In the genomic region with DNA sequence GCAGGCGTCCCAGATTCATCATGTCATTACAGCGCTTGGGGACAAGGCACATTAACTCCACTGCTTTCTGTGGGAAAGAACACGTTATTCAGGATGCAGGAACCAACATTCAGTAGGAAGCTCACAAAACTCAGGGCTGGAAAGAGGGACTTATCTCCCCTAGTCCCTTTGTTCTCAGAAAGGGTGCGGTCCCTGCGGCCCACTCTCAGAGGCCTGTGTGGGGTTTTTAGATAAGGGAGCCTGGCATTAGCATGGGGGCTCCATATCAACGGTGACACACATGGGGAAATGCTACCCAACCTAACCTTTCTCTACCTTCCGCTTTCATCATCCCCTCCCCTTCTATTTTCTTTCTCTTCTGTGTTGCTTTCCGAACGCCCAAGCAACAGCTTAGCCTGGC, we compare ENCODE assay signal across 14 mouse cellular contexts.
DNase-seq lines count a peak whose midpoint lies in the region; ATAC-seq lines count a peak whose summit lies in the region.
"Had no signal": no experiment of that assay in that cellular context is flagged by ENCODE, and none has a peak within 500 bp of the region (broad histone marks: within the 10 kb centered on the region; RNA-seq: fewer than 3 reads in every experiment).

No protein-coding gene starts in this region.

- no peaks in the 10 kb centered on the region for H3K9me3 ChIP-seq in hindbrain, embryonic 10.5 days
- H3K9me3 ChIP-seq in hindbrain, embryonic 14.5 days (ENCODE audit: control insufficient read depth, low read length) = no peaks in the 10 kb centered on the region
- H3K9me3 ChIP-seq in heart, embryonic 15.5 days (replicated peaks) = no peaks in the 10 kb centered on the region
- no peaks in the 10 kb centered on the region for H3K9me3 ChIP-seq in hindbrain, embryonic 16.5 days (ENCODE audit: control insufficient read depth, low read length)

- no peak for ATAC-seq in hindbrain, embryonic 14.5 days (ENCODE audit: low FRiP score)
- no peak for ATAC-seq in heart, embryonic 15.5 days (replicated peaks; ENCODE audit: insufficient number of reproducible peaks, insufficient read depth, low FRiP score, low read depth)
- peak; percentile 96 for ATAC-seq in megakaryocyte progenitor cell, adult 5-6 weeks (replicated peaks; ENCODE audit: poor library complexity)
- no peak for ATAC-seq in hindbrain, embryonic 16.5 days

- 0 out of 2 replicates have a peak overlapping the region, but pooled peaks have one; percentile 53 for H3K27ac ChIP-seq in hindbrain, embryonic 10.5 days
- no peak overlapping the region for H3K27ac ChIP-seq in hindbrain, embryonic 14.5 days
- peak overlapping the region; percentile 50 for H3K27ac ChIP-seq in heart, embryonic 15.5 days
- H3K27ac ChIP-seq in hindbrain, embryonic 16.5 days (ENCODE audit: low read depth, low read length) = no peak overlapping the region

- no peak overlapping the region for H3K9ac ChIP-seq in hindbrain, embryonic 14.5 days
- H3K9ac ChIP-seq in heart, embryonic 15.5 days = no peak overlapping the region
- no peak overlapping the region for H3K9ac ChIP-seq in hindbrain, embryonic 16.5 days (ENCODE audit: low read depth, low read length)

- no peak overlapping the region for H3K4me2 ChIP-seq in hindbrain, embryonic 14.5 days (replicated peaks)
- H3K4me2 ChIP-seq in heart, embryonic 15.5 days = no peak overlapping the region
- no peak overlapping the region for H3K4me2 ChIP-seq in hindbrain, embryonic 16.5 days (ENCODE audit: low read length)

- WGBS in hindbrain, embryonic 10.5 days = 88% methylated on average over 9 of the region's 9 CpGs
- WGBS in hindbrain, embryonic 14.5 days = 87% methylated on average over 9 of the region's 9 CpGs
- WGBS in heart, embryonic 15.5 days = 54% methylated on average over 9 of the region's 9 CpGs
- WGBS in hindbrain, embryonic 16.5 days = 89% methylated on average over 9 of the region's 9 CpGs

- H3K4me1 ChIP-seq in hindbrain, embryonic 10.5 days (replicated peaks) = peaks cover 11% of the 10 kb centered on the region; the same call in 1 of the 2 replicates
- H3K4me1 ChIP-seq in hindbrain, embryonic 14.5 days (replicated peaks; ENCODE audit: control insufficient read depth, insufficient read depth, low read length) = no peaks in the 10 kb centered on the region
- H3K4me1 ChIP-seq in heart, embryonic 15.5 days (replicated peaks) = peaks cover 42% of the 10 kb centered on the region
- H3K4me1 ChIP-seq in hindbrain, embryonic 16.5 days (ENCODE audit: control insufficient read depth, insufficient read depth, low read depth, low read length) = no peaks in the 10 kb centered on the region

- no peak for DNase-seq in hindbrain, embryonic 10.5 days (ENCODE audit: low spot score)
- DNase-seq in hindbrain, embryonic 14.5 days (ENCODE audit: low spot score) = no peak
- peak; percentile 43 for DNase-seq in c-Kit-positive CD71-negative TER-119-negative erythroid progenitor cells, embryonic 14.5 days (ENCODE audit: low read depth)
- no peak for DNase-seq in urinary bladder, adult 18-20 months (ENCODE audit: low spot score in 2 of 2)
- no peak for DNase-seq in testis, postnatal 14 days (ENCODE audit: low spot score)
- DNase-seq: adrenal gland, adult 2 months; cerebellum, adult 11-12 months; kidney, adult 2 months; kidney, postnatal 4 days; lung, adult 2 months; right cerebral cortex, adult 18-20 months had no signal

- no peak overlapping the region for H3K4me3 ChIP-seq in hindbrain, embryonic 10.5 days
- H3K4me3 ChIP-seq in hindbrain, embryonic 14.5 days (replicated peaks; ENCODE audit: low read length) = no peak overlapping the region
- no peak overlapping the region for H3K4me3 ChIP-seq in heart, embryonic 15.5 days
- H3K4me3 ChIP-seq in hindbrain, embryonic 16.5 days (ENCODE audit: low read length) = no peak overlapping the region

- H3K27me3 ChIP-seq in hindbrain, embryonic 10.5 days (ENCODE audit: insufficient read depth, poor library complexity, severe bottlenecking) = no peaks in the 10 kb centered on the region
- no peaks in the 10 kb centered on the region for H3K27me3 ChIP-seq in hindbrain, embryonic 14.5 days (ENCODE audit: control insufficient read depth, insufficient read depth, low read length)
- H3K27me3 ChIP-seq in heart, embryonic 15.5 days = no peaks in the 10 kb centered on the region
- no peaks in the 10 kb centered on the region for H3K27me3 ChIP-seq in hindbrain, embryonic 16.5 days (replicated peaks; ENCODE audit: control insufficient read depth, insufficient read depth, low read length)

- peaks cover 82% of the 10 kb centered on the region for H3K36me3 ChIP-seq in hindbrain, embryonic 10.5 days
- H3K36me3 ChIP-seq in hindbrain, embryonic 14.5 days (replicated peaks; ENCODE audit: control insufficient read depth, insufficient read depth) = peaks cover 86% of the 10 kb centered on the region
- H3K36me3 ChIP-seq in heart, embryonic 15.5 days = peaks cover 45% of the 10 kb centered on the region
- H3K36me3 ChIP-seq in hindbrain, embryonic 16.5 days (ENCODE audit: control insufficient read depth, insufficient read depth, low read length) = peaks cover 22% of the 10 kb centered on the region

Comparison
In these comparisons a context has a peak if more than half of its experiments do, and no peak if none do; other contexts are left out.
1. H3K27ac ChIP-seq: peak in hindbrain, embryonic 10.5 days (single experiment) and heart, embryonic 15.5 days (single experiment); none in hindbrain, embryonic 14.5 days (single experiment) and hindbrain, embryonic 16.5 days (single experiment).